Mouse (Mus musculus) bone marrow, adult 2 months (tissue): ENCODE results near the gene Pds5b.

Experiments used
- CTCF ChIP-seq: fragments of 200-500 bp; IDR thresholded peaks from 2 replicates; pipeline ENCODE4 v1.5.1; 2011; ENCODE audit warnings: low read length, control low read depth; ENCODE audit not compliant: control insufficient read depth, insufficient read depth
- POLR2A ChIP-seq: fragments of 200-500 bp; IDR thresholded peaks from 2 replicates; pipeline ENCODE4 v1.6.1; 2011; ENCODE audit warnings: low read depth, mild to moderate bottlenecking, control low read depth, low read length, borderline replicate concordance; ENCODE audit not compliant: control insufficient read depth

- TF ChIP-seq CTCF (no peak), POLR2A (no peak)
Measured at GRCm38 (mm10) chr5:150668731-150669130, 4.8 kb upstream of the Pds5b start.
